Mouse (Mus musculus) midbrain, embryonic 13.5 days (tissue): Measurements from ENCODE around the gene Lrrfip1. TPM values are rescaled to one million over a fixed set of nuclear protein-coding genes. Genes with fewer than 3 reads are reported as not detected.

ENCODE experiments used
- ATAC-seq: fragments of 200-750 bp; cut with Nextera tagmentation; 2 replicates; pipeline ENCODE4 v1.8.0; 2017; ENCODE audit warnings: mild to moderate bottlenecking, moderate TSS enrichment, moderate library complexity
- H3K27ac ChIP-seq: fragments of 300-500 bp; sonication (generic); 2 replicates; pipeline ENCODE4 v1.5.1; 2015; ENCODE audit warnings: inconsistent platforms, mild to moderate bottlenecking, moderate library complexity
- H3K27me3 ChIP-seq: fragments of 300-500 bp; sonication (generic); 2 replicates; pipeline ENCODE4 v1.6.1; 2015; ENCODE audit warnings: mild to moderate bottlenecking, inconsistent platforms
- H3K36me3 ChIP-seq: fragments of 300-500 bp; sonication (generic); 2 replicates; pipeline ENCODE4 v1.6.1; 2015; ENCODE audit warnings: mild to moderate bottlenecking, inconsistent platforms
- H3K4me1 ChIP-seq: fragments of 300-500 bp; sonication (generic); replicated peaks from 2 replicates; pipeline ENCODE4 v1.6.1; 2015; ENCODE audit warnings: inconsistent platforms
- H3K4me2 ChIP-seq: fragments of 300-500 bp; sonication (generic); replicated peaks from 2 replicates; pipeline ENCODE4 v1.6.1; 2015; ENCODE audit warnings: moderate library complexity, mild to moderate bottlenecking, inconsistent platforms
- H3K4me3 ChIP-seq: fragments of 300-500 bp; sonication (generic); replicated peaks from 2 replicates; pipeline ENCODE4 v1.5.1; 2015; ENCODE audit warnings: mild to moderate bottlenecking, inconsistent platforms
- H3K9ac ChIP-seq: fragments of 300-500 bp; sonication (generic); replicated peaks from 2 replicates; pipeline ENCODE4 v1.6.1; 2015; ENCODE audit warnings: mild to moderate bottlenecking, inconsistent platforms
- H3K9me3 ChIP-seq: fragments of 300-500 bp; sonication (generic); 2 replicates; pipeline ENCODE4 v1.6.1; 2016; ENCODE audit warnings: mild to moderate bottlenecking, inconsistent platforms
- WGBS: fragments of 180-500 bp; shearing (Covaris S2); methylation state at CpG from one replicate; pipeline ENCODE4 v1.1.7; 2015; 5-methylcytosine and 5-hydroxymethylcytosine counted together
- polyA plus RNA-seq: library from polyadenylated mRNA; unstranded; fragments of >200 nt; fragmentation: Nextera tagmentation; extraction: Ambion mirVana; gene quantifications from 2 replicates; pipeline ENCODE4 v1.2.1, GENCODE M21; 2015

Lrrfip1 gene
- polyA plus RNA-seq, 1 experiment from 2014 or later, result 23.0 TPM

- Histone ChIP-seq H3K36me3 (no peaks in the 10 kb centered on the region), H3K4me3 (no peak overlapping the region), H3K9me3 (no peaks in the 10 kb centered on the region), H3K27ac (no peak overlapping the region), H3K27me3 (no peaks in the 10 kb centered on the region), H3K4me2 (no peak overlapping the region), H3K9ac (no peak overlapping the region), H3K4me1 (peaks cover 13% of the 10 kb centered on the region)
- no peak for ATAC-seq
- 97% methylated on average over 2 of the region's 2 CpGs for WGBS
These were observed 65.5 kb downstream of the Lrrfip1 start for GRCm38 (mm10) chr1:91064053-91064452.

- no peak overlapping the region for H3K27ac ChIP-seq
- H3K4me2 ChIP-seq, result no peak overlapping the region
- H3K36me3 ChIP-seq, result no peaks in the 10 kb centered on the region
- no peak for ATAC-seq
- no peaks in the 10 kb centered on the region for H3K27me3 ChIP-seq
- H3K4me3 ChIP-seq, result no peak overlapping the region
- WGBS, result 95% methylated on average over 11 of the region's 11 CpGs
- no peak overlapping the region for H3K9ac ChIP-seq
- peaks cover 13% of the 10 kb centered on the region for H3K4me1 ChIP-seq
- no peaks in the 10 kb centered on the region for H3K9me3 ChIP-seq
These were observed 66.5 kb downstream of the Lrrfip1 start for GRCm38 (mm10) chr1:91064903-91065525.

DNA sequence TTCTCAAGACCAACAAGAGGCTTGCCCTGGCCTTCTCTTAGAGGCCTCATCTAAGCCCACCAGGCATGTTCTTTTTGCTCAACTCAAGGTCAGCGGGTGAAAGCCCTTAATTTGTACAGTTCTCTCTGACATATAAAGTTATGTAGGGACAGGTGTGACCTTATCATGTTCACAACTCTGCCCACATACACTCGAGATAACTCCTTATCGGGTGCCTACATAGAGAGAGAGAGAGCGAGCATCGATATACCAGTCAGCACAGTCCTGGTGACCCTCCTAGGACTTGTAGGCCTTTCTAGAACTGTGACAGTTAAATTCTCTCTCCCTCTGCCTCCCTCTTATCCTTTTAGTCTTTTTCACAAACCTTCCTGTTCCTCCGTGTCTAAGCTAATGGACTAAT lies 67.5 kb downstream of the Lrrfip1 start:
- WGBS, result 95% methylated on average over 6 of the region's 6 CpGs
- no peak for ATAC-seq
- H3K36me3 ChIP-seq, result no peaks in the 10 kb centered on the region
- no peak overlapping the region for H3K4me2 ChIP-seq
- H3K9ac ChIP-seq, result no peak overlapping the region
- no peak overlapping the region for H3K4me3 ChIP-seq
- H3K27ac ChIP-seq, result no peak overlapping the region
- no peaks in the 10 kb centered on the region for H3K27me3 ChIP-seq
- no peaks in the 10 kb centered on the region for H3K9me3 ChIP-seq
- H3K4me1 ChIP-seq, result peaks cover 13% of the 10 kb centered on the region

DNA sequence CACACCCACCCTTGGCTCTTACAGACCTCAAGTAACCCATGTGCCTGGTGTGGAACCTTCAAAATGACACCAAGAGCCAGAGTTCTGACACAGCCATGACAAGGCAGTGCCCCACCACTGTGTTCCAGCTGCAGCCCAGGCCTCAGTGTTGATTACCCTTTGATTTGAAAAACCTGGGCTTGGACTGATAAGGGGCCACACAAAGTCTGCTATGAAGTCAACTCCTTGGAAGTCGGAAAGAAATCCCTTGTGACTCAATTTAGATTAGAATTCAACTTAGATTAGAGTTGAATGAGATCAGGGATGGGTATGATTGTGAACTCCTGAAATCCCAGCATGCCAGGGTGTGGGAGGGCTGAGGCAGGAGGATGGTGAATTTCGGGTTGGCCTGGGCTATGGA lies 68.1 kb downstream of the Lrrfip1 start:
- Histone ChIP-seq H3K36me3 (no peaks in the 10 kb centered on the region), H3K4me1 (peaks cover 10% of the 10 kb centered on the region), H3K9me3 (no peaks in the 10 kb centered on the region), H3K27ac (no peak overlapping the region), H3K4me2 (no peak overlapping the region), H3K9ac (no peak overlapping the region), H3K4me3 (no peak overlapping the region), H3K27me3 (no peaks in the 10 kb centered on the region)
- 88% methylated on average over 2 of the region's 2 CpGs for WGBS
- ATAC-seq, result no peak

GRCm38 (mm10) chr1:91067716-91068115 lies 69.2 kb downstream of the Lrrfip1 start:
- Histone ChIP-seq H3K4me2 (no peak overlapping the region), H3K9me3 (no peaks in the 10 kb centered on the region), H3K4me1 (peaks cover under 1% of the 10 kb centered on the region), H3K9ac (no peak overlapping the region), H3K27me3 (no peaks in the 10 kb centered on the region), H3K27ac (no peak overlapping the region), H3K4me3 (no peak overlapping the region), H3K36me3 (no peaks in the 10 kb centered on the region)
- WGBS, result 82% methylated on average over 6 of the region's 6 CpGs
- no peak for ATAC-seq

DNA sequence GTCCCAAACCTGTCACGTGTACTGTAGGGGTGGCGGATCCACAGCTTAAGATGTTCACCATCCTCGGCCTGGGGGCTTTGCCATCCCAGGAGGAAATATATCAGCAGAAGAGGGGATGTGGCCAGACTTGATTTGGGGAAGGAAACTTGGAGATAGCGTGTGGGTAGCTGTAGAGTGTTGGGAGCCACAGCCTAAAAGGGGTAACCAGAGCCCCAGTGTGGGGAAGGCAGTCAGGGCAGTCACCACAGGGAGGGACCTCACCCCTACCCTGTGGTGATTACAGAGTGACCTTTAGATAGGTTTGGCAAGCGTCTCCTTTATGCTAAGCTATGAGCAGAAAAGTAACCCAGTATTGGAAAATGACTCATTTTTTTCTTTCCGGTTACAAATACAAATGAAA lies 71.0 kb downstream of the Lrrfip1 start:
- Histone ChIP-seq H3K9ac (no peak overlapping the region), H3K4me2 (no peak overlapping the region), H3K36me3 (no peaks in the 10 kb centered on the region), H3K27ac (no peak overlapping the region), H3K9me3 (no peaks in the 10 kb centered on the region), H3K4me1 (no peaks in the 10 kb centered on the region), H3K27me3 (no peaks in the 10 kb centered on the region), H3K4me3 (no peak overlapping the region)
- ATAC-seq, result no peak
- 86% methylated on average over 6 of the region's 6 CpGs for WGBS

DNA sequence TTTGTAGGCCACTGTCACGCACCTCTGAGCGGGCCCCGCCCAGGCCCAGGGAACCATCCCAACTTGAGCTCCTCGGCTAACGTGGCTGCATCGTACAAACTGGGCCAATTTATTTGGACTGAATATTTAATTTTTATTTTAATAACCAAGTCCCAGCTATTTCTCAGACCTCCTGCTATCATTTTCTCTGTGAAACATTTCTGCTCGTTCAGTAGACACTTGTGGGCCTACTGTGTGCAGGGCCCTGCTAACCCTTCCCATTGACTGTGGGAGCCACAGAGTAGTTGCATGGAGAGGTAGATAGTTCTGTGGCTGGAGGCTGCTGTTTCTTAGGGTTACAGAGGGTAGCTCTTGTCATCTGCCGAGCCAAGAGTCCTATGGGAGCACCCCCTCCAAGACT lies 72.0 kb downstream of the Lrrfip1 start:
- Histone ChIP-seq H3K4me1 (no peaks in the 10 kb centered on the region), H3K27ac (no peak overlapping the region), H3K27me3 (no peaks in the 10 kb centered on the region), H3K4me2 (no peak overlapping the region), H3K9me3 (no peaks in the 10 kb centered on the region), H3K9ac (no peak overlapping the region), H3K36me3 (no peaks in the 10 kb centered on the region), H3K4me3 (no peak overlapping the region)
- WGBS, result 88% methylated on average over 8 of the region's 8 CpGs
- ATAC-seq, result no peak

DNA sequence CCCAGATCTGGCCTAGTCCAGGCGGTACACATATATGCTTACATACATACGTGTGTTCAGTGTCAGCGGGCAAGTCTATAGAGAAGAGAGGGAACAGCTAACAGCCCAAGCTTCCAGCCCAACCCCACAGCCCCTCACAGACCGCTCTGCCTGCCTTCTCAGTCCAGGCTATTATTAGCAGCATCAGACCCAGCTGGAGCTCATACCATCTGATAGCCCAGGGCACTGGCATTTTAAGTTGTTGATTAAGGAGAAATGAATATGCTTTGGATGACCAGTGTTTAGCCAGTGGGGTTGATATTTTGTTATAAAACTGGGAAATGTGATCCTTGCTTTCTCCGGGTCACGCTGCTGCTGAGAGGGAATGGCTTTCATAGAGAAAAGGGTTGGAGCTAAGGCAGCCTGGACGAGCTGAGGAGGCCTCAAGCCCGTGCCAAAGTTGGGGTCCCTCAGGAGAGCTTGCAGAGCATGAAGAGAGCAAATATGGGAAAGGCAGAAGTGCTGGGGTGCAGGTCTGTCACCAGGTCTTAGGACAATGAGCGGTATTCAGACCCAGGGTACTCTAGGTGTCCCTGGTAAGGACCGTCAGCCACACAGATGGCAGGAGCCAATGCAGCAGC lies 73.2 kb downstream of the Lrrfip1 start:
- Histone ChIP-seq H3K9ac (no peak overlapping the region), H3K4me2 (no peak overlapping the region), H3K4me1 (no peaks in the 10 kb centered on the region), H3K27me3 (no peaks in the 10 kb centered on the region), H3K4me3 (no peak overlapping the region), H3K36me3 (no peaks in the 10 kb centered on the region), H3K27ac (no peak overlapping the region), H3K9me3 (no peaks in the 10 kb centered on the region)
- no peak for ATAC-seq
- 86% methylated on average over 10 of the region's 10 CpGs for WGBS

GRCm38 (mm10) chr1:91076946-91077345 lies 78.4 kb downstream of the Lrrfip1 start:
- WGBS, result 64% methylated on average over 8 of the region's 8 CpGs
- H3K4me1 ChIP-seq, result no peaks in the 10 kb centered on the region
- no peak for ATAC-seq

DNA sequence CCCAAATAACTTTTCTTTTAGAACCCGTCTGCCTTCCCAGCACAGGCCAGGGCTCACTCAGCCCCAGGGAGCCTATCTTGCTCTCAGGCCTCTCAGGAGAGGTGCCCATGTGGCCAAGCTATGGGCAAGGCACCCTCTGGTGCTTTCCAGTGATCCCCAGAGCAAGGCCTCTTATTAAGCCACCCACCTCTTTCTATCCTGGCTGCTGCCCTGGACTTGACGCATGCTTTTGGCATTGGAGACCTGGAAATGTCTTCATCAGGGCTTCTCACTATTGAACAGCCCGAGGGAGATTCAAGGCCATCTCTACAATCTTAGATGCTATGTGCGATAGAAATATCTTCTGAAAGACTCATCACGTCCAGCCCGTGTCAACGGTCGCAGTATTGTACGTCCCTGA lies 78.9 kb downstream of the Lrrfip1 start:
- 84% methylated on average over 9 of the region's 9 CpGs for WGBS
- no peak for ATAC-seq
- Histone ChIP-seq H3K9ac (no peak overlapping the region), H3K4me1 (no peaks in the 10 kb centered on the region), H3K4me2 (no peak overlapping the region), H3K9me3 (no peaks in the 10 kb centered on the region), H3K27me3 (no peaks in the 10 kb centered on the region), H3K27ac (no peak overlapping the region; the same call in 1 of the 2 replicates), H3K36me3 (no peaks in the 10 kb centered on the region), H3K4me3 (no peak overlapping the region)

More at GRCm38 (mm10) chr1:91076946-91077345, 78.4 kb downstream of the Lrrfip1 start:
- H3K27me3 ChIP-seq, result no peaks in the 10 kb centered on the region
- H3K9me3 ChIP-seq, result no peaks in the 10 kb centered on the region
- no peaks in the 10 kb centered on the region for H3K36me3 ChIP-seq
- H3K27ac ChIP-seq, result no peak overlapping the region; the same call in 1 of the 2 replicates
- H3K4me2 ChIP-seq, result no peak overlapping the region
- H3K9ac ChIP-seq, result no peak overlapping the region
- H3K4me3 ChIP-seq, result no peak overlapping the region

GRCm38 (mm10) chr1:91077980-91078379 lies 79.4 kb downstream of the Lrrfip1 start:
- no peak overlapping the region for H3K27ac ChIP-seq
- WGBS, result 87% methylated on average over 8 of the region's 8 CpGs
- no peaks in the 10 kb centered on the region for H3K36me3 ChIP-seq
- H3K27me3 ChIP-seq, result no peaks in the 10 kb centered on the region
- no peak for ATAC-seq
- no peaks in the 10 kb centered on the region for H3K4me1 ChIP-seq
- H3K9ac ChIP-seq, result no peak overlapping the region
- no peaks in the 10 kb centered on the region for H3K9me3 ChIP-seq
- no peak overlapping the region for H3K4me2 ChIP-seq
- H3K4me3 ChIP-seq, result no peak overlapping the region

DNA sequence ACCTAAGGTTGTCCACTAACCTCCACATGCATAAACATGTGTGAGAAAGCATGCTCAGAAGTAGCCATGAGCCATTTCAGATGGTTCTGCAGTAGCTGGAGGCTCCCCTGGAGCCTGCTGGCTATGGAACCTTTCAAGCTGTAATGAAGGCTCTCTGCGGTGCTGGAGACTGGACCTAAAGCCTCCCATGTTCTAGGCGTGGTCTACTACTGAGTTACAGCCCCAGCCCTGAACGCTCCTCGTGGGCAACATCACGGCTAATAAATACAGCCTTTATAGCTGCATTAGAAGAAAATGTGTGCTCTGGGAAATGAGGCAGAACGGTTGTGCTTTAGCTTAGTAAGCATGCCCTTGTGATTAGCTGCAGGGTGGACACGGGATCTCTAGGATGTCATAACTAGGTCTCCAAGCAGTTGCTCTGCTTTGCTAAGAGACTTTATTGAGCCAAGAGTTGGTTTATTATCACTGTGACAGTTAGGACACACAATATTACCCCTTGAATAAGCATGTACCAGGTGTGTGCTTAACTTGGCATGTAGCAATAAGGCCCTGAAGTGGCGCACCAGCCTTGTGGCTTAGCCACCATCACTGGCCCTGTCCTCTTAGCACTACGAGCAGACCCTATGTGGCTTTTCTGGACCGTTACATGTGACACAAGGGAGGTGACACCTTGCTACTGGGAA lies 81.3 kb downstream of the Lrrfip1 start:
- Histone ChIP-seq H3K27me3 (no peaks in the 10 kb centered on the region), H3K27ac (no peak overlapping the region), H3K9me3 (no peaks in the 10 kb centered on the region), H3K9ac (no peak overlapping the region), H3K4me3 (no peak overlapping the region), H3K36me3 (no peaks in the 10 kb centered on the region), H3K4me1 (no peaks in the 10 kb centered on the region), H3K4me2 (no peak overlapping the region)
- WGBS, result 92% methylated on average over 10 of the region's 10 CpGs
- ATAC-seq, result no peak
